Mouse (Mus musculus): ENCODE data around the gene BC030500. TPM values are rescaled to one million over a fixed set of nuclear protein-coding genes. Genes with fewer than 3 reads are reported as not detected.

The BC030500 gene
- polyA plus RNA-seq, 1 experiment from 2014 or later = not detected

- H3K4me2 ChIP-seq = no peak overlapping the region
- no peaks in the 10 kb centered on the region for H3K9me3 ChIP-seq (replicated peaks; ENCODE audit: control insufficient read depth, low read length)
- H3K36me3 ChIP-seq (ENCODE audit: control insufficient read depth, insufficient read depth, low read length) = no peaks in the 10 kb centered on the region
- peaks cover 9% of the 10 kb centered on the region; the same call in 1 of the 2 replicates for H3K27me3 ChIP-seq (ENCODE audit: control insufficient read depth, insufficient read depth, low read length)
- no peak overlapping the region for H3K4me3 ChIP-seq (ENCODE audit: low read depth, low read length)
- WGBS (ENCODE audit: insufficient replicate concordance) = 71% methylated on average over 2 of the region's 2 CpGs
- H3K27ac ChIP-seq (ENCODE audit: low read depth, low read length) = no peak overlapping the region
- ATAC-seq (replicated peaks; ENCODE audit: insufficient number of reproducible peaks, low FRiP score, low TSS enrichment) = no peak
- no peak overlapping the region for H3K9ac ChIP-seq (ENCODE audit: low read depth, low read length)
- no peaks in the 10 kb centered on the region for H3K4me1 ChIP-seq (ENCODE audit: control insufficient read depth, insufficient read depth, low read length)
Observed at GRCm38 (mm10) chr8:58915142-58915541, 3.6 kb downstream of the BC030500 start.

- no peaks in the 10 kb centered on the region for H3K36me3 ChIP-seq (ENCODE audit: control insufficient read depth, insufficient read depth, low read length)
- WGBS (ENCODE audit: insufficient replicate concordance) = 79% methylated on average over 1 of the region's 1 CpGs
- no peak overlapping the region for H3K4me3 ChIP-seq (ENCODE audit: low read depth, low read length)
- no peaks in the 10 kb centered on the region for H3K27me3 ChIP-seq (ENCODE audit: control insufficient read depth, insufficient read depth, low read length)
- no peaks in the 10 kb centered on the region for H3K4me1 ChIP-seq (ENCODE audit: control insufficient read depth, insufficient read depth, low read length)
- no peak overlapping the region for H3K27ac ChIP-seq (ENCODE audit: low read depth, low read length)
- no peak overlapping the region for H3K9ac ChIP-seq (ENCODE audit: low read depth, low read length)
- H3K4me2 ChIP-seq = no peak overlapping the region
- no peak for ATAC-seq (replicated peaks; ENCODE audit: insufficient number of reproducible peaks, low FRiP score, low TSS enrichment)
- no peaks in the 10 kb centered on the region for H3K9me3 ChIP-seq (replicated peaks; ENCODE audit: control insufficient read depth, low read length)
Observed at GRCm38 (mm10) chr8:58931066-58931465, 19.5 kb downstream of the BC030500 start.

GRCm38 (mm10) chr8:58943773-58944172 is 32.2 kb downstream of the BC030500 start:
- ATAC-seq (replicated peaks; ENCODE audit: insufficient number of reproducible peaks, low FRiP score, low TSS enrichment) = no peak
- 72% methylated on average over 4 of the region's 4 CpGs for WGBS (ENCODE audit: insufficient replicate concordance)

GRCm38 (mm10) chr8:58957195-58957739 is 45.7 kb downstream of the BC030500 start:
- no peak for ATAC-seq (replicated peaks; ENCODE audit: insufficient number of reproducible peaks, low FRiP score, low TSS enrichment)
- no peak overlapping the region for H3K4me3 ChIP-seq (ENCODE audit: low read depth, low read length)
- H3K27me3 ChIP-seq (ENCODE audit: control insufficient read depth, insufficient read depth, low read length) = no peaks in the 10 kb centered on the region
- H3K36me3 ChIP-seq (ENCODE audit: control insufficient read depth, insufficient read depth, low read length) = no peaks in the 10 kb centered on the region
- 78% methylated on average over 5 of the region's 5 CpGs for WGBS (ENCODE audit: insufficient replicate concordance)
- H3K9me3 ChIP-seq (replicated peaks; ENCODE audit: control insufficient read depth, low read length) = no peaks in the 10 kb centered on the region
- H3K4me2 ChIP-seq = no peak overlapping the region
- H3K4me1 ChIP-seq (ENCODE audit: control insufficient read depth, insufficient read depth, low read length) = no peaks in the 10 kb centered on the region
- H3K9ac ChIP-seq (ENCODE audit: low read depth, low read length) = no peak overlapping the region
- no peak overlapping the region for H3K27ac ChIP-seq (ENCODE audit: low read depth, low read length)

More at GRCm38 (mm10) chr8:58943773-58944172, 32.2 kb downstream of the BC030500 start:
- Histone ChIP-seq H3K27ac (ENCODE audit: low read depth, low read length) (no peak overlapping the region), H3K4me1 (ENCODE audit: control insufficient read depth, insufficient read depth, low read length) (no peaks in the 10 kb centered on the region), H3K9me3 (replicated peaks; ENCODE audit: control insufficient read depth, low read length) (no peaks in the 10 kb centered on the region), H3K9ac (ENCODE audit: low read depth, low read length) (no peak overlapping the region), H3K4me2 (no peak overlapping the region), H3K36me3 (ENCODE audit: control insufficient read depth, insufficient read depth, low read length) (no peaks in the 10 kb centered on the region), H3K27me3 (ENCODE audit: control insufficient read depth, insufficient read depth, low read length) (no peaks in the 10 kb centered on the region), H3K4me3 (ENCODE audit: low read depth, low read length) (no peak overlapping the region)

Other genes starting within 250 kb of the BC030500 start
- gene Galntl6, start 885 bp downstream of the BC030500 start, polyA plus RNA-seq (2014; fragmentation: Nextera tagmentation; extraction: Ambion mirVana) = 0.14 and 0.21 TPM in 2 replicates

All from heart, embryonic 11.5 days (tissue).